Mouse (Mus musculus) layer of hippocampus, postnatal 14 days (tissue): ENCODE measurements at regions not wholly inside any gene's neighbourhood (a gene's known extent, or its start where the extent isn't known, plus 50 kb on each side); places are given as distances from the start of the nearest gene placed in this dataset.
A peak's percentile ranks its signal among the peaks of the same experiment; 100 is the strongest.
"Not testable (repeated sequence)": the region's sequence is repeated elsewhere in the genome, so short reads cannot be mapped to it uniquely, and the experiment has no call there.

Experiments
- DNase-seq, 2 experiments: peaks; one replicate each; pipeline ENCODE4 v3.0.0; 2021 to 2022; ENCODE audit warnings: low spot score in 2 of 2, mixed read lengths in 1 of 2

DNA sequence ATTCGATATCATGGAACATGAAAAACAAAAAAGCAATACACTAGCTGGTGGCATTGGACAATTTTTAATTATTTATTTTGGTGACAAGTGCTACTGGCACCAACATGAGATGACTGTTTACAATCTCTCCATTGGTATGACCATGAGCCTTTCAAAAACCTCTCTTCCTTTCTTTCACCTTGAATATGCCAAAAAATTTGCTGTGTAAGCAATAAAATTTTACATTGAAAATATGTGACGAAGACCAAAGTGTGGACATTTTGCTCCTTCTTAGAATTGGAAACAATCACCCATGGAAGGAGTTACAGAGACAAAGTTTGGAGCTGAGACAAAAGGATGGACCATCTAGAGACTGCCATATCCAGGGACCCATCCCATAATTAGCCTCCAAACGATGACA lies 83.4 kb upstream of the Gm49339 start:
- not testable (repeated sequence) for DNase-seq

DNA sequence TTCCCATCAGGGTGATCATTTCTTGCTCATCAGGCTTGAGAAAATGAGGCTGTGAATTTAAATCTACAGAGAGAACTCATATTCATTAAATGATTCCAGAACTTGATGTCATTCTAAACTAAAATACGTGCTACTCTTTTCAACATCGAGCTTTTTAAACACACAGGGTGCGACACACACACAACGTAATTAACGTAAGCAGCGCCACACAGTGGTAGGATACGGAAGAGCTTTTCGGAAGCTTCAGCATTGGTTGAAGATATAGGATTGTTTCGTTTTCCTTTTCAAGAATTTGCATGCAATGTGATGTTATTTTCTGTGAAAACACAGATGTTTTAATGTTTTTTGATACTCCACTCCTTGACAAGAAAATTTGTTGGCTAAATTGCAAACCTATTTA lies 75.3 kb upstream of the Gm49339 start:
- DNase-seq = peak; percentile 31 to 71

DNA sequence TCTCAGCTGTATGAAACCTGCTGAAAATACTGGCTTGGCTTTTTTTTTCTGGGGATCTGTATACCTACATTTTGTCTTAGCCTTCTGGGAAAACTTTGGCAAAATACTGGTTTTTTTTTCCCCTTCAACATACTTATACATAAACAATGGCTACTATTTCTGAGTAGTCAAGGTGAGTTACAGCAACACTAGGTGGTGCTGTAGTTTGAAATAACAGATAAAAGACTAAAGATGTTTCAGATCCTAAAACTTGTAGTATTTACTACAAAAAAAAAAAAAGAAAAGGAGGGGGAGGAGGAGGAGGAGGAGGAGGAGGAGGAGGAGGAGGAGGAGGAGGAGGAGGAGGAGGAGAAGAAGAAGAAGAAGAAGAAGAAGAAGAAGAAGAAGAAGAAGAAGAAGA lies 67.6 kb upstream of the Gm49339 start:
- no peak for DNase-seq

DNA sequence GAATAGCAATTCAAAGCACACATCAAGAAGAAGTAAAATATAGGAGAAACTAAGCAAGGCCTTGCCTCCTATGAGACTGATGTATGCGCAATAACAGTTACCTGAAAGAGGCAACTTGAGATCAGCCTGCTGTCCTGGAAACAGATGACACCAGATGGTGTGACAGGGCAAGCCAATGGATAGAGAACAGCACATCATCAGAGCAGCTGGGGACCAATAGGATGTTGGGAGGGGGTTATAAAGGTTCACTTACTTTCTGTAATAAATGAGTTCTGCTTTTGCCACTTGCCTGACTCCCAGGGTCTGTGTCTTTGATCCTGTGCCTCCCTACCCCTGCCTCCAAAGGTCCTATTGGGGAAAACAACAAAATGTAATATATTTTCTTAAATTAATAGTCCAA lies 65.9 kb upstream of the Gm49339 start:
- DNase-seq = no peak

DNA sequence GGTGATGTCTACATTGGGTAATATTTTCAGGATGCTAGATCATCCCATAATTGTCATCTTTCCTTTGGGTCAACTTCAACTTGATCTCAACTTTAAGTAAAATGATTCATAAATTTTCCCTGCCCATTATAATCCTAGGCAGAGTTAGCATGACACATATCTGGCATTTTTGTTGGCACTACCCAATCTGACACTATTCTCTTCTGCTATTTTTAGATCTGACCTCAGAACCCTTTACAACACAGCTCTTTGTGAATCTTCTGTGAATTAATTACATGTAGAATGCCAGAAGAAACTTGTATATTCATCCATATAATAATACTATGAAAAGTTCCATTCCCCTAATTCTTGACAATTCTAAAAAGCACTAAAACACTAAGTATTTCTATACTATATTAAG lies 63.7 kb upstream of the Gm49339 start:
- no peak for DNase-seq

DNA sequence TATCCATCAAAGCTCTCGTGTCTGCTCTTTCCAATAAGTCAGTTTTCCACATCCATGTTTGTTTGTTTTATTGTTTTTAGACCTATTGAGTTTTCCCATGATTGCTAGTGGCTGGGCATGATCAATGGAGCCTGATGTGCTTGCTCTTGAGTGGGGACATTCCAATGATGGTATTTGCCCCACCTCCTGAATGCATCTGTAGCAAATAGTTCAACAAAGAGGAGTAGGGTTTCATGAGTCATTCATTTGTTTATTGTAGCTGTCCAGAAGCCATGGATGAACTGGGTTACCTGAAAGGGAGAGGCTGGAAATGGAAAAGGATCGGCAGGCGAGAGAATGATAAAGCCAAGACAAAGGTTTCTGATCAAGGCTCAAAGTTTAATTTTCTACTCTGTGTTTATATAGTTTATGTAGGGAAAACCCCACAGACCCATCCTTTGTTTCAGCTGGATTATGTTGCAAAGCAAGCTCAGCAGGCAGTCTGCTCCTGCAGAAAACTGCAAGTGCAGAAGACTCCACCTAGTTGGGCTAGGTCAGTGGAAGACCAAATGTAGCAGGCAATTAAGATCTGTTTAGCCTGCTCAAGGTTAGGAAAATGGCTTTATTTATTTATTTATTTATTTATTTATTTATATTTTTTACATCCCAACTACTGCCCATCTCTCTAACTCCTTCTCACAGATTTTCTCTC lies 63.0 kb upstream of the Gm49339 start:
- no peak for DNase-seq

DNA sequence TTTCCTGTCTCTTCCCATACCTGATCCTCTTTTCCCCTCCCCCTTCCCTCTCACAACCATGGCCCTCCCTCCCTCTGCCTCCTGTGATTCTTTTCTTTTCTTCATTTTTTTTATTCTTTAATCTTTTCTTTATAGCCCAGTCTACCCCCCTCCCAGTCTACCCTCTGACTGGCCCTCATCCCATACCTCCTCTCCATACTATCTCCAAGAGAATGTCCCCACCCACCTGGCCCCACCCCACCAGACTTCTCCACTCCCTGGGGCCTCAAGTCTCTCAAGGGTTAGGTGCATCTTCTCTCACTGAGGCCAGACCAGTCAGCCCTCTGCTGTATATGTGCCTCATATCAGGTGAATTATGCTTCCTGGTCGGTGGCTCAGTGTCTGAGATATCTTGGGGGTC lies 61.9 kb upstream of the Gm49339 start:
- no peak for DNase-seq

DNA sequence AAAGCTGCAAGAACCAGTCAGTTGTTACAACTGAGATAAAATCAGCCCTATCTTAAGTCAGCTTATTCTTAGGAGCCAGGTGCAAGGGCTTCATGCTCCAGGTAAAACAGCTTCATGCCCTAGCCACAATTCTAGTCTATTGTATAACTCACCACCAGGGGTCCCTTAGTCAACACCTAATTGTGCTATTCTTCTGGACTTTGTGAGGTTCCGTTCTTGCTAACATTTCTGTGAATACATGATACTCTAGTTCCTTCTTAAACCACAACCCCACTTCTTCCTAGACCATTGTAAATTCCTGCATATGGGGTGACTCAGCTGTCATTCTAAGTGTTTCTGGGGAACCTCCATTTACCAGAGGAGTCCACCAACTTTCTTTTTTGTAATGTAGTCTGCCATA lies 57.9 kb upstream of the Gm49339 start:
- no peak for DNase-seq
